Mouse (Mus musculus): ENCODE measurements around the gene Frmd4b.

Gene Frmd4b

DNA sequence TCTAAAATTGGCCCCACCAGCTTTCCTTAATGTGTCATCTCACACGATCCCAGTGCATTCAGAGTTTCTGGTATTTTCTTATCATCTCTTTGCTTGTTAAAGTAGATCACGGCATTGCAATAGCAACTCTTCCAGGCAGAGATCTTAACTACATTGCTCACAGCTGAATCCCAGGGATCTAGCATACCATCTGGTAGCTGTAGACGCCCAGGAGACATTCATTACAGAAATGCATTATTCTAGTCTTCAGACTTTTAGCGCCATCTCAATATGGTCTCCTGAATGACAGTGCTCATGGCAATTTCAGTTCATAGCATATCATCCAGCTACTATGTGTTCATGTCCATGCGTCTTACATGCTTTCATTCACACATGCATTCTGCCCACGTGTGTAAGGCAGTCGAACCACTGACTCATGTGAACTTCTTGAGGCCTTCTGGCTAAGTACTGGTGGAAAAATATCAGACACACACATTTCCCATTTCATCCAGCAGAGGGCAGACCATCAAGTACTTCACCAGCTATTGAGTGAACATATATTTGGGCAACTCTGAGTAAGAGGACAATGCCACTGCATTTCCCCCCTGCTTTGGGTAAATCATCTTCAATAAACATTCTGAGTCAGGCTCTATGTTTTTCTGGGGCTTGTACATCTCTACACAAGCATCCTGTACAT lies 197.4 kb downstream of the Frmd4b start:
- in situ Hi-C loops (cut with MseI, MboI) = loop anchor here (5.0 to 10.0 kb wide), 5 partner anchors 102 to 317 kb away; no protein-coding TSS in a partner anchor

DNA sequence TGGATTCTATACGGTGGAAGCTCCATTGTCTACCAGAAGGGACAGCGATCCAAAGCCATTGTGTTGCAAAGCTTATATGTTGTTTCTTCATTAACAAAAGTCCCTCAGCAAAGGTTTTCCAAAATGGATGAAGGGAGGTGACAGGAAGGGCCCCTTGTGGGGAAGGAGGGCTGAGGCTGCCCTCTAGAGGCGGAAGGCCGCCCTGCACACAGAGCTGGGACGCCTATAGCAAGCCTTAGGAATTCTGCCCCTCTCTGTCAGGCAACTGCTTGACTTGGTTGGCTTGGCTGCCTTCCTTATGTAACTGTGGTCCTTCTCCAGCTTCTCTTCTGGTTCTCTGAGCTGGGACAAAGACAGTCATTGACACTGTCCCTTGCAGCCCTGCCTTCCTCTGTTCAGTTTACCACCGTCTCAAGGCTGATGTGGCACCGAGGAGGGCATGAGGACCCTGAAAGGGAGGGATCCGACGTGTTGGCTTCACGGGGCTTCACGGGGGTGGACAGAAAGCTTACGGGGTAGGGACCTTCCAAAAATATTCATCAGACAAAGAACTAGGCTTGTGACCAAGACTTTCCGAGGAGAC lies 200.3 kb downstream of the Frmd4b start:
- in situ Hi-C loops (cut with MseI, MboI) = loop anchor here in 1 of 2 experiments (5.0 kb wide), 2 partner anchors 110 to 140 kb away; no protein-coding TSS in a partner anchor

DNA sequence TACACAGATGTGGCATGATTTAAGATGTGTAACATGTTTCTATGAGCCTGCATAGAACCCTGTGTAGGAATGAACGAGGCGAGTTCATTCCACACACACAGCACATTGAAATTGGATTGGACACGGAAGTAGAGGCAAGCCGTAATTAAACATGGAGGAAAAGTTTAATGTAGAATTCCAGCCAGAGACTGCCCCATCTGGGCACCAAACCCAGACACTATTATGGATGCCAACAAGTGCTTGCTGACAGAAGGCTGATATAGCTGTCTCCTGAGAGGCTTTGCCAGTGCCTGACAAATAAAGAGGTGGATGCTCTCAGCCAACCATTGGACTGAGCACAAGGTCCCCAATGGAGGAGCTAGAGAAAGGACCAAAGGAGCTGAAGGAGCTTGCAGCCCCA lies 201.8 kb downstream of the Frmd4b start:
- in situ Hi-C loops (cut with MseI, MboI) = loop anchor here in 1 of 2 experiments (5.0 kb wide), 2 partner anchors 112 to 138 kb away; no protein-coding TSS in a partner anchor

DNA sequence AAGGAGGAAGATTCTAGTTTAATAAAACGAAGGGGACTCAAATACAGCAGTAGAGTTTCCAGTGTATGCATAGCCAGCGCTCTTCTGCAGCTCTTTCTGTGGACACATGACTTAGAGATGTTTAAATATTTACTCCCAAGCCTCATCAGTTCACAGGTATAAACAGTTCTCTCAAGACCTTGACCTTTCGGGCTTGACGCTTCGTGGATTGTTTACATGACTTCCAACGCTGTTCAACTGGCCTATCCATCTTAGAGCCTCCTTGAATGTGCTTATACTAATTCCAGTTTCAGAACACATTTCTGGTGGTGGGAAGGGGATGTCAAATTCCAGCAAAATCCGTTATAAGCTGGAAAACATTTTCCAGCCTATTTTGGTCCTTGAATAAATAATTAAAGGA lies 203.9 kb downstream of the Frmd4b start:
- in situ Hi-C loops (cut with MseI, MboI) = loop anchor here in 1 of 2 experiments (5.0 kb wide), 1 partner anchor 136 kb away; no protein-coding TSS in a partner anchor

DNA sequence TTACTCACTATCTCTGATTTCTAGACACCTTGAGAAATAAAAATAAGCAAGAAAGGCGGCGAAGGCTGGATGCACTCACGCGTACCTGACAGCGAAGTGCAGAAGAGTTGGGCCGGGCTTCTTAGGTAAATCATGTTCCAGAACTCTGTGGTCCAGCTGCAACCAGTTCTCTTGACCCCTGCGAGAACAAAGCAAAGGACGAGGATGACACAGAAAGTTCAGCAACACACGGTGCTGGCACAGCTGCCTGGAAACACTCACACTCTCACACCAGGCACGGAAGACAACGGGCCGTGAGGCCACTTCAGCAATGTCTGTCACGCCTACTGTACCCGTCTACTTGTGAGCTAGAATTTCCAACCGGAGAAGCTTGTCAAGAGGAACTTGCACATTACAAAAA lies 204.9 kb downstream of the Frmd4b start:
- in situ Hi-C loops (cut with MseI, MboI) = loop anchor here in 1 of 2 experiments (5.0 kb wide), 1 partner anchor 135 kb away; no protein-coding TSS in a partner anchor

DNA sequence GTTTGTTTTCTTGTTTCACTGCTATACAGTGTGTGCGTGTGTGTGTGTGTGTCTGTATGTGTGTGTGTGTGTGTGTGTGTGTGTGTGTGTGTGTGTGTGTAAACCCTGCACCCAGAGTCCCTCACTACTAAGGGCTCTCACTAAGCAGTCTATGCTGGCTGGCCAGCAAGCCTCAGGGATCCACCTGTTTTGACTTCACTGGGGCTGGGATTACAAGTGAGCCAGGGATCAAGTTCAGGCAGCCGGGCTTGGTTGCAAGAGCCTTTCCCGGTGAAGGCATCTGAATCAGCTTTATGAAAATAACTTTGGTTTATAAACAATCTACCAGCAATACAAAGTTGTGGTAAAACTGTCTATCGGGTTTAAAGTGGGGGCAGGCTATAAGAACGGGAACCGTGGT lies 206.0 kb downstream of the Frmd4b start:
- in situ Hi-C loops (cut with MseI, MboI) = loop anchor here in 1 of 2 experiments (5.0 kb wide), 1 partner anchor 134 kb away; no protein-coding TSS in a partner anchor

DNA sequence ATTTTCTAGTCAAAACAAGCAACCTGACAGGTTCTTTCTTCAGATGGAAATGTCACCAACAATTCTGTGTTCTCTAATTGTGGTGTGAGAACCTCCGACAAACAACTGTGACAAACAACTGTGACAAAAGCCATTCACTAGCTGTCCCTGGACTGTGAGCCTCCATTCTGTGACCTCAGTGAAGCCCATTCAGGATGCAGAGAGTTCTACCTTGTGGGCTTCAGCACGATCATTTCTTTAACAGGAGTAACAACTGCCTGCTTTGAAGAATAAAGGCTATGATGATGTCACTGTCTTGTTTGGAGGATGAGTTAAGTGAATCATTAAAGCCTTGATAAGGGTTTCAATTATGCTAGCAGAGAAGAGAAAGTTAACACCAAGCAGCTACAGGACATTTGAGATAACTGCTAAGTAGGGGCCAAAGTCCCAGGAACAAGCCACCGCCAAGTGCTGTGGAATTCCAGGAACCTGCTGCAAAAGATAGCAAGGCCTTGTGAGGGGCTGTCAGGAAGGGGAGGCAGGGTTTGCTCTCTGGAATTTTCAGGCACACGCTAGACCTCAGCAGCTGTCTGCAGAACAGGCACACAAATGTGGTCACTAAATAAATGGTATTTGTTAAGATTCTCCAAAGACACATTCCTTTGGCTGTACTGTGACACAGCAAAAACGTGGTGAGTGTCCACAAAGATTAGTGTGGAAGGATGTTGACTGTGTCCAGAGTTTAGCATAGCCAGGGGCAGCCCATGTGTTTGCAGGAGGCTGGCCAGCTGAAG lies 207.7 kb downstream of the Frmd4b start:
- in situ Hi-C loops (cut with MseI, MboI) = loop anchor here in 1 of 2 experiments (5.0 kb wide), 1 partner anchor 132 kb away; no protein-coding TSS in a partner anchor

DNA sequence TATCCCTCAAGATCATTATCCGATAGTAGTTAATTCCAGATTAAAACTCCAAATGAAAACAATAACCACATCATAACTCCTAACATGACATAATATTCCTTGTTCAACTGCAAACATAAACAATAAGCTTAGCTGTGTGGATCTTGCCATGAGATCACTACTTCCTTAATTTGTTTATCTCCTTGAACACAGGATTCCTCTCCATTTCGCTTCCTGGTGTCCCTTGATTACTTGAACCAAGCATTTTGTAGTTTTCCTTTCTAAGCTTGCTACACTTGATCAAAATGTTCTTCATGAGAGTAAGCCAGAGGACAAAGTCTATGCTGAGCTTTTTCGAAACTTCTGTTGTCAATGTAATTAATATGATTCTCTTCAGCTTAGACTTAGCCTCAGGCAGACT lies 209.4 kb downstream of the Frmd4b start:
- in situ Hi-C loops (cut with MseI, MboI) = no loop called here

DNA sequence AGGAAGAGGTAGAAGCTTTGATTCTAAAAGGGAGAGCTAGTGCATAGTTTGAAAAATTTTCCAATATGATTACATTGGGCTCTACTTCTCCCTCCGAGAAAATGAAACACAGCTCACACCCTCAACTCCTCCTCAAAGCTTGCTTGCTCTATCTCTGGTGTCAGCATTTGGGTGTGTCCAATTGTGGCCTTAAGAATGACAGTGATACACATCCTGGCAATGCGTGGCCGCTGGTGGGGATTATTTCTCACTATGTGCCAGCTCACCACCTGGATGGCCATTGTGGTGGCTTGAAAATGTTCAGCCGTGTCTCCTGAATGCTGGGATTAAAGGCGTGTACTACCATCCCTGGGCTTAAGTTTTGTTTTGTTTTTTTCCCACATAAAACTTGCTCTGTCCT lies 209.9 kb downstream of the Frmd4b start:
- in situ Hi-C loops (cut with MseI, MboI) = no loop called here

DNA sequence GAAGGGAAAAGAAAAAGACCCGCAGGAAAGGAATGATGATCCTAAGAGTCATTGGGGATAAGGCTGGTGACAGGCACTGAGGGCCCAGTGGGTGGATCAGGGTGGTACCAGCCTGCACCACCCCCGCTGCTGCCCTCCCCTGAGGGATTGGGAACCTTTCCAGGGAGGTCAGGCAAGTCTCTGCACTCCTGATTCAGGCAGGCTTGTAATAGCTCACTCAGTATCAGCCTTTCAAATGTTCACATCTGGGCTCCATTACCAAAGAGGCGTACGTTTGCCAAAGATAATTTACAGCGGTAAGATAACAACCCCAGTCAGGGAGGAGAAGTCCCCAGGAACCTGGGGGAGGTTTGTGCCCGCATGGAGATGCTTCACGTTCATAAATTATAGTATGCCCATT lies 212.0 kb downstream of the Frmd4b start:
- in situ Hi-C loops (cut with MseI, MboI) = no loop called here

DNA sequence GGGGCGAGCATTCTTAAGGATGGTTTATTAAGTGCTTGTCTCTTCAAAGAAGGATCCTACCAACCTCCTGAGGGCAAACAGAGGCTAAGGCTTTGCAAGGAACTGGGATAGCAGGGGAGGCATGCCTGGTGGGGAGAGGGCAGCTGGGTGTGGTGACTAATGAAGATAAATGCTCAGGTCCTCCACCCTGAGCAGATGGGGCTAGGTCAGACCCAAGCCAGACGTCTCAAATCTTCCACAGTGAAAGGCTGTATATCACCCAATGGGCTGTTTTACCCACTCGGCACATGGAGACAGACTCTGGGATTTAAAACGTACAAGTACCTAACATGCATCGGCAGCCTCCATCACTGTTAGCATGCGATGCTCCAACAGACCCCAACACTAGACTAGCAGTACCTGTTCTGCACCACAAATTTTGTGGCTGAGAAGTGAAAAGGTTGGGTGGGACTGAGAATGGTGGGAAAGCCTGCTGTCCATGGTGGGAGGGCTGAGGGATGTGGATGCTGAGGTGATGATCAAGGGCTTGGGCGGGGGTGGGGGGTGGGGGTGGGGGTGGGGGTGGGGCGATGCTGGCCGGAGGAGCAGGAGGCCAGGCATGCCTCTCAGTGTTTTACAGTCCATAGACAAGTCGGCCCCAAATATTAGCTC lies 214.4 kb downstream of the Frmd4b start:
- in situ Hi-C loops (cut with MseI, MboI) = no loop called here

DNA sequence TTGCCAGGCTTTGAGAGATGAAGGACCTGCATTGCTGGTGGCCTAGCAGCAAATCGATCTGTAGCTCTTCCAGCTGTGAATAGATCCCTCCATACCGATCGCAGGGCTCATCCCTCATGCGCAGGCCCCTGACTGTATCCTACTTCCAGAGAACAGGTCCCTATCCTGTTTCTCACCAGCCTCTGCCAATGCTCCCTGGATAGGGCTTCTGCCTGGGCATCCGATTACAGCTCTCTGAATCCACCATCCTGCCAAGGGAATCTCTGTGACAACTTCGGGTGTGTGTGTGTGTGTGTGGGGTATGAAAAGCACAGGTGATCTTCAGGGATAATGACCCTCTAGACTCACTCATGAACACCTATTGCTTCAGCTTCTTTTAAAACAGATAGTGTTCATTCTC lies 216.9 kb downstream of the Frmd4b start:
- in situ Hi-C loops (cut with MseI, MboI) = no loop called here

DNA sequence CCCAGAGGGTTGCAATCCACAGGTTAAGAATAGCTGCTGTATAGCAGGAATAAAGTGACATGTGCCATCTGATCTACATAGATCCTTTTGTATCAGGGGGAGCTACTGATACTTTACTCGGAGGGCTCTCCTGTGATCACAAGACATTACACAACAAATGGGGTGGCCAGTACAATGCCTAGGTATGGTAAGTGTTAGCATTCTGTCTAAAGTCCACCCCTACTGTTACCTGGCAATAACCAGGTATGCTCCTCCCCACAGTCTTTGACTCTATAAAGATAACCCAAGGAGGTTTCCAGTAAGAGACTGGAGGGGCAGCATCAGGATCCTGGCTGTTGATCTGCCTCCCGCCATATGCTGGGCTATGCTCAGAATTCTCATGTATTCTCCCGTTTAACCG lies 219.4 kb downstream of the Frmd4b start:
- in situ Hi-C loops (cut with MseI, MboI) = no loop called here

DNA sequence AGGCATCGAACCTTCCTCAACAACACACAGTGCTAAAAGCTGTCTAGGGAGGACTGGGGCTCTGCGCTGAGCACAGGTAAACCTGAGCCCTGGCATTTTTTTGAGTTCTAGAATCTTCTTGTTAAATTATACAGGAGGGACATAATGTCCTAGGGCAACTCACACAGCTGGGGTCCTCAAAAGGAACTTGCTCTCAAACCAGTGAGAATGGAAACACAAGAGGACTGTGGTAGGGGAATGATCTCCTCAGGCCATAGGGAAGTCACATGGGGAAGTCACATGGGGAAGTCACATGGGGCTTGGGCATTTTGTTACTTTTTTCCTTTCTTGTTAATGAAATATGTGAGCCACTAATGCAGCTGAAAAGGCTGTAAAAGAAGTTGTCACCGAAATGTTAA lies 220.4 kb downstream of the Frmd4b start:
- in situ Hi-C loops (cut with MseI, MboI) = no loop called here

DNA sequence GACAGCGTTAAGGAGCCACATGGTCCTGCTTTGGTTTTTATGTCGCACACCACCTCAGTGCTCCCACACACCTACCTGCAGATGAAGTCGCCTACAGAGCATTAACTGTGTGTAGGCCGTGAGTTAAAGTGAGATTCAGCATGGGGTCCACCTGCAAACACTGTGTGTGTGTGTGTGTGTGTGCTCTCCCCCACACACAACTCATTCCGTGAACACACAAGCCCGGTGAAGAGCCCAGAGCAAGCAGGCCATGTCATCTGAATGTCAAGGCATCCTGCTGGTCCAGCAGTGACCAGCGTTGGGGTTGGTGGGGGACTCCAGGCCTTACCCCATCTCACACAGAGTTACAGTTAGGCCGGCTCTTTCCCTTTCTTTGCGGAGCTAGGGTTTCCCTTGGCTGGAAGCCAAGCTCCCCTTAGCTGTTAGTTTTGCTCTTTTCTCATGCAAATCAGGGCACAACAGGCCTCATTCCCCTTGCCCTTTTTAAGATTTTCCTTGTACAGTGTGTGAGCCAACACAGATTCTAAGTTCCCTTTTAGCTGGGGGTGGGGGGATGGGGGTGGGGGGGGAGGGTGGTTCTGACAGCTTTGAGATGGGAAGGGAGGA lies 220.9 kb downstream of the Frmd4b start:
- in situ Hi-C loops (cut with MseI, MboI) = no loop called here

DNA sequence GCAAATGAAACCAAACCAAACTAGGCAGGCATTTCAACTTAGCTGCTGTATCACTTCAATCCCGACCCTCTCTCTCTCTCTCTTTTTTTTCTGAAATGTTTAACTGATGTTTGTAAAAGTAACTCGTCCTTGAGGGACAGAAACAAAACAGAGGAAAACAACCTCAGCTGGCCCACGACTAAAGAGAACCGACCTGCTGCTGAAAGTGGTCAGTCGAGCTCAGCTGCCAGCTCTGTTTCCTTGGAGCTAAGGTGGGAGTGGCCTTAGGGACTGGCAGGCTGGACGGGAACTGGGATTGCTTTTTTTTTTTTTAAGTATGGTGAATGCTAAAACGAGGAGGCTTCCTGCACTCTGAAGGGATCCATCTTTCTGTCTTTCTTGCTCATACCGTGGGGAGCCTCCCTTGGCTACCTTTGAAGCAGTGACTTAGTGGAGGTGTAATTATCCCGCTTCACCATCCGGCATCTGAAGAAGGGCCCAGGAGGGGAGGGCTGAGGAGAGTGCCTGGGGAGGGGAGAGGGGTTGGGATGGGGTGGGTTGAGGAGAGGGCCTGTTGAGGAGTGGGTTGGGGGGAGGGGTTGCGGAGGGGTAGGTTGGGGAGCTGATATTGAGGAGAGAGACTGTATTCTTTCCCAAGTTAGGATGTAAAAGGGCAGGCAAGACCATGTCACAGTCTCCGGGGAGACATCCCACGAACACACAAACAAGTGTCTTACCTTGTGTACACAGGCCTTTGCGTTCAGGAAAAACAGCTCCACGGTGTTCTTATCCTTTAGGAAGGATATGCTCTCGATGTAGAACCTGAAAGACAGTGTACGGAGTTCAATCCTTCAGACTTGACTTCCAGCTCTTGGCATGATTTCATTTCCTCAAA lies 221.6 kb downstream of the Frmd4b start:
- in situ Hi-C loops (cut with MseI, MboI) = no loop called here

DNA sequence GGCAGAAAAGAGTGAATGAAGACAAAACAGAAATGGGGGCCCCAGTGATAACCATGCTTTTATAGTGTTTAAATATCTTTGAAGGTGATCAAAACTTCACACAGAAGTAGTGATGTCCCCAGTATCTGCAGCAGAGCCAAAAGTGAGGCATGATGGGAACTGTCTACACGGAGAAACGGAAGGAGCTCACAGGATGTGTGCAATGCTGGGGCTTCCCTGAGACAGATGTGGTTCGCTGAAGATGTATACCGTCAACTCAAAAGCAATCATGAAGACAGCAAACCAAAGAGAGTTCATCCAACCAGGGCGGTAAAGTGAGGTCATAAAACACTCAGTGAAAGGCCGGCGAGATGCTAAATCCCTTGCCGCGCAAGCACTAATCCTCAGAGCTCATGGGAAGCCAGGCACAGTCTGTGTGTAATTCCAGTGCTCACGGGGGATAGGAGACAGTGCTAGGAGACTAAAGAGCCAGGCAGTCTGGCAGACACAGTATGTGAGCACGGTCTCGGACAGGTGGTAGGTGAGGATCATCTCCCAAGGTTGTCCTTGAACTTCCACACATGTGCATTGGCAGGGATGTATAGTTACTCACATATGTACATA lies 222.8 kb downstream of the Frmd4b start:
- in situ Hi-C loops (cut with MseI, MboI) = no loop called here

DNA sequence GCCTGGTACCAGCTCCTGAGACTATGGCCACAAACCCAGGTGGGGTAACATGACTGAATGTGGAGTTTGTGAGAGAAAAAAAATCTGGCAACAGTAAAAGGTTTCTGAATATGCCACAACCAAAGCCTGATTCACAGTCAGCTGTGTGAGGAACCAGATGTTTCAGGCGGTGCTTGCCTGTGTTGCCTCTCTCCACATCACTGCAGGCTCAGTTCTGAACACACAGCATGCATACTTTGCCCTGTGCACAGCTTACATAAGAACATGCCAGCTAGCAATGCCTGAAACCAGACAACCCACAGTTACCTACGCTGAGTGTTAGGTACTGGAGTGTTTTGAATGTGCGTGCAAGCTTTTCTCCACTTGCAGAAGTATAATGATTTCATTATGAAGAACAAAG lies 224.4 kb downstream of the Frmd4b start:
- in situ Hi-C loops (cut with MseI, MboI) = no loop called here

DNA sequence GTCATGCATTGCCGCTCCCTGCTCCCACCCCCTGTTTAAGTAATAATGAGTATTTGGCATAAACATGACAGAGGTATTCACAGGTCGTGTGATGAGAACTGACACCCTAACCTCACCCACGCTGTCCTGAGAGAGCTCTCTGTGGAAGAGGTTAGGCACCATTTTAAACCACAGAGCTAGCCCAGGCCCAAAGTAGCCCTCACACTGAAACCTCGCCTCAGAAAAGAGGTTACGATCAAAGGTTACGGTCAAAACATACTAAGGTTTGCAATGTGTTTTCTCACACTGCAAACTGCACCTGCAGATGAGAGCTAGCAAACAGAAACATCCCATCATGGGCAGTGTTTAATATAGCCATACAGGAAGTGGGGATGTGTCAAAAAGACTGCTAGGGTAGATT lies 230.0 kb downstream of the Frmd4b start:
- in situ Hi-C loops (cut with MseI, MboI) = no loop called here

DNA sequence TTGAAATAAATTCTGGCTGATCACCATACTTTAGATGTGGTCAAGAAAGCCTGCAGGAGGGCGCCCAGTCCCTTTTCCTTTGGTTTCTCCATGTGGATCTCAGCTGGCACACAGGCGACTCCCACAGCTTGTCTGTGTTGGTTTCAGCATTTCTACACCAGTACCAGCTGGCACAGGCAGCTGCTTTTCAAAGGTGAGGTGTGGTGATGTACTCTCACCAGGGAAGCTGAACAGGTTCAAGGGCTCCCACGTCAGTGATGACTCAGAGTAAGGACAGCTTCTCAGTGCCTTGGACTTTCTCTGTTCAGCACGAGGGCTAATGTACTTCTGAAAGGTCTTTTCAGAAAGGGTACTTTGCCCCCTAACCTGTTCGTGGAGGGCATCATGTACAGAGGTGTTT lies 232.4 kb downstream of the Frmd4b start:
- in situ Hi-C loops (cut with MseI, MboI) = no loop called here

All from mouse trophoblast stem cell (cell line).